Mouse (Mus musculus): ENCODE data around the gene Ogdh.
"Not testable (repeated sequence)": the region's sequence is repeated elsewhere in the genome, so short reads cannot be mapped to it uniquely, and the experiment has no call there.

Gene Ogdh
- long read RNA-seq, experiment 1, full-length matches to known transcripts = 58 of 117 reads
- long read RNA-seq, experiment 1, partial matches to known transcripts = 54 of 117 reads
- long read RNA-seq, experiment 1, other reads (novel, unspliced or antisense) = 5 of 117 reads
- long read RNA-seq, experiment 2, full-length matches to known transcripts = 21 of 62 reads
- long read RNA-seq, experiment 2, partial matches to known transcripts = 22 of 62 reads
- long read RNA-seq, experiment 2, other reads (novel, unspliced or antisense) = 19 of 62 reads

GRCm38 (mm10) chr11:6291401-6292115 lies at the start of gene Ogdh:
TSS of gene Ogdh (plus strand) at chr11:6291633.
- intact Hi-C loops (cut with DNase I) = no loop called here

- intact Hi-C loops (cut with DNase I) = no loop called here
Observed at GRCm38 (mm10) chr11:6244707-6245106, 46.7 kb upstream of the Ogdh start.

- intact Hi-C loops (cut with DNase I) = no loop called here
Observed at GRCm38 (mm10) chr11:6252248-6252647, 39.2 kb upstream of the Ogdh start.

GRCm38 (mm10) chr11:6252824-6253223 lies 38.6 kb upstream of the Ogdh start:
- intact Hi-C loops (cut with DNase I) = no loop called here

GRCm38 (mm10) chr11:6254602-6255001 lies 36.8 kb upstream of the Ogdh start:
- intact Hi-C loops (cut with DNase I) = not testable (repeated sequence)

GRCm38 (mm10) chr11:6256490-6257072 lies 34.9 kb upstream of the Ogdh start:
- intact Hi-C loops (cut with DNase I) = no loop called here

GRCm38 (mm10) chr11:6259413-6259812 lies 32.0 kb upstream of the Ogdh start:
- intact Hi-C loops (cut with DNase I) = no loop called here

GRCm38 (mm10) chr11:6261434-6262082 lies 29.9 kb upstream of the Ogdh start:
- intact Hi-C loops (cut with DNase I) = loop anchor here (2.0 kb wide), 1 partner anchor 269 kb away; no protein-coding TSS in a partner anchor

GRCm38 (mm10) chr11:6266621-6267020 lies 24.8 kb upstream of the Ogdh start:
- intact Hi-C loops (cut with DNase I) = loop anchor here (5.0 kb wide), 1 partner anchor 69 kb away; no protein-coding TSS in a partner anchor

GRCm38 (mm10) chr11:6267320-6268254 lies 23.8 kb upstream of the Ogdh start, which contains the start of gene Ddx56:
TSS of gene Ddx56 (minus strand) at chr11:6267772.
- intact Hi-C loops (cut with DNase I) = loop anchor here (5.0 kb wide), 1 partner anchor 70 kb away; no protein-coding TSS in a partner anchor

- intact Hi-C loops (cut with DNase I) = no loop called here
Observed at GRCm38 (mm10) chr11:6273607-6274006, 17.8 kb upstream of the Ogdh start.

GRCm38 (mm10) chr11:6274387-6275093 lies 16.9 kb upstream of the Ogdh start, which contains the start of gene Tmed4:
TSS of gene Tmed4 (minus strand) at chr11:6274870.
- intact Hi-C loops (cut with DNase I) = no loop called here

- intact Hi-C loops (cut with DNase I) = no loop called here
Observed at GRCm38 (mm10) chr11:6275094-6275484, 16.3 kb upstream of the Ogdh start.

- intact Hi-C loops (cut with DNase I) = no loop called here
Observed at GRCm38 (mm10) chr11:6276466-6276865, 15.0 kb upstream of the Ogdh start.

- intact Hi-C loops (cut with DNase I) = no loop called here
Observed at GRCm38 (mm10) chr11:6282940-6283339, 8.5 kb upstream of the Ogdh start.

- intact Hi-C loops (cut with DNase I) = no loop called here
Observed at GRCm38 (mm10) chr11:6290138-6290537, 1.3 kb upstream of the Ogdh start.

- intact Hi-C loops (cut with DNase I) = no loop called here
Observed at GRCm38 (mm10) chr11:6290883-6291282, 550 bp upstream of the Ogdh start.

- intact Hi-C loops (cut with DNase I) = no loop called here
Observed at GRCm38 (mm10) chr11:6292116-6292987, 919 bp downstream of the Ogdh start.

GRCm38 (mm10) chr11:6292988-6293349 lies 1.5 kb downstream of the Ogdh start:
- intact Hi-C loops (cut with DNase I) = no loop called here
